Mouse (Mus musculus) erythroblast, adult 5-6 weeks (primary cell): Measurements from ENCODE around the gene Fgfr2. TPM values are rescaled to one million over a fixed set of nuclear protein-coding genes. Genes with fewer than 3 reads are reported as not detected.
"Not testable (repeated sequence)": the region's sequence is repeated elsewhere in the genome, so short reads cannot be mapped to it uniquely, and the experiment has no call there.

ENCODE experiments used
- ATAC-seq: replicated peaks from 2 replicates; pipeline ENCODE4 v1.8.0; 2016; ENCODE audit warnings: moderate number of reproducible peaks, mild to moderate bottlenecking, moderate TSS enrichment, inconsistent platforms; ENCODE audit not compliant: poor library complexity, low FRiP score, severe bottlenecking
- total RNA-seq, 2 experiments: library from RNA; stranded (forward) in 1 of 2; stranded (reverse) in 1 of 2; fragments of 150-400 nt in 1 of 2; fragments of 200-764, 138-1000 nt in 1 of 2; gene quantifications; 2 replicates each; pipeline versions ENCODE4 v1.2.3 to v1.2.4; 2015 to 2017; ENCODE audit warnings: low replicate concordance in 2 of 2

The Fgfr2 gene
- total RNA-seq, 2 experiments from 2014 or later = 4.8 TPM; not detected in 1

DNA sequence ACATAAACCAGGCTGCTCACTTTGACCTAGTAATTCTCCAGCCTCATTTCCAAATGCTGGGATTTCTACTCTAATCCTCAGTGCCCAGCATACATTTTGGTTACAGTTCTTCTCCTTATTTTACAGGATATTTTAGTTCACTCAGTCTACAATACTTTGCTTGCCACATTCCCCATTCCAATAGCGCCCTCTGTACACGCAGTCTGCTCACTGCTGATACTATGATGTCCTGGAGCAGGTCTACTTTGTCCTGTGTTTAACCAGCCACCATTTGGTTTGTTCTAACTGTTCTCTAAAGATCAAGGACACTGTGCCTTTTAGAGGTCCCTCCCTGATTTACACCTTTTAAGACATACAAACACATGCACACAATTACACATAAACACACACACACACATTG, 2063.3 kb downstream of the Fgfr2 start:
- not testable (repeated sequence) for ATAC-seq

DNA sequence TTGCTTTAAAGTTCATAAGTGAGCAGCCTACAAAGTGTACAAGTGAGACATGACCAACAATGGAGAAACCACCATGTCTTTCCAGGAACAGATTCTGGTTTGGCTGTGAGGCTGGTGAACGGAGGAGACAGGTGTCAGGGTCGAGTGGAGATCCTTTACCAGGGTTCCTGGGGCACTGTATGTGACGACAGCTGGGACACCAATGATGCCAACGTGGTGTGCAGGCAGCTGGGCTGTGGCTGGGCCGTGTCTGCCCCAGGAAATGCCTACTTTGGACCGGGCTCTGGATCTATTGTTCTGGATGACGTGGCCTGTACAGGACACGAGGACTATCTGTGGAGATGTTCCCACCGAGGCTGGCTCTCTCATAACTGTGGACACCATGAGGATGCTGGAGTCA, 2065.2 kb downstream of the Fgfr2 start:
- not testable (repeated sequence) for ATAC-seq

DNA sequence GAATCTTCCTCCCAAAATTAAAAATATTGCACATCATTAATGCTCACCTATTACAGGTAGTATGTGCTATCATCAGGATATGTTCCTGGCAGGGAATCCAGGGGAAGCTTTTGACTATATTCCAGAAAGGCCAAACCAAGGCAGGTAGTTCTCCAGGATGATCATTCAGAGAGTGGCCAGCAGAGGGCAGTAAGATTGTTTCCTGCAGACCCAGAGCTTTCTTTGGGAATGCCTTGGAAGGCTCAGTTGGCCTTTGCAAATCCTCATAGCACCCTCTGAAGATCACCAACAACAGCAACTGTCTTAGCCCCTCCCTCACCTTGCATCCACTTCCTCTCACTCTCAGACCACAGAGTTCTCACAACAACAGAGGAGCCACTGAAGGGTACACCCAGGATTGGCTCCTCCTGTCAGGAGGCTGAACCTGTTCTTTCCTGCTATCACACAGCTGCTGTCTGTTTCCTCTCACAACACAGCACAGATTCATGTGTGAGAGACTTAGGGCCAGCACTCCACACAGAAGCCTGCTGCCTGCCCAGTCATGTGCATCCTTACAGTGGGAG, 2068.3 kb downstream of the Fgfr2 start:
- no peak for ATAC-seq

DNA sequence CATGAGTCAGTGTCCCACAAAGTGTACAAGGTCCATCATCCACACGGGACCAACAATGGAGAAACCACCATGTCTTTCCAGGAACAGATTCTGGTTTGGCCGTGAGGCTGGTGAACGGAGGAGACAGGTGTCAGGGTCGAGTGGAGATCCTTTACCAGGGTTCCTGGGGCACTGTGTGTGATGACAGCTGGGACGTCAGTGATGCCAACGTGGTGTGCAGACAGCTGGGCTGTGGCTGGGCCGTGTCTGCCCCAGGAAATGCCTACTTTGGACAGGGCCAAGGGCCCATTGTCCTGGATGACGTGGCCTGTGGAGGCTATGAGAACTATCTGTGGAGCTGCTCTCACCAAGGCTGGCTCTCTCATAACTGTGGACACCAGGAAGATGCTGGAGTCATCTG, 2073.3 kb downstream of the Fgfr2 start:
- not testable (repeated sequence) for ATAC-seq

DNA sequence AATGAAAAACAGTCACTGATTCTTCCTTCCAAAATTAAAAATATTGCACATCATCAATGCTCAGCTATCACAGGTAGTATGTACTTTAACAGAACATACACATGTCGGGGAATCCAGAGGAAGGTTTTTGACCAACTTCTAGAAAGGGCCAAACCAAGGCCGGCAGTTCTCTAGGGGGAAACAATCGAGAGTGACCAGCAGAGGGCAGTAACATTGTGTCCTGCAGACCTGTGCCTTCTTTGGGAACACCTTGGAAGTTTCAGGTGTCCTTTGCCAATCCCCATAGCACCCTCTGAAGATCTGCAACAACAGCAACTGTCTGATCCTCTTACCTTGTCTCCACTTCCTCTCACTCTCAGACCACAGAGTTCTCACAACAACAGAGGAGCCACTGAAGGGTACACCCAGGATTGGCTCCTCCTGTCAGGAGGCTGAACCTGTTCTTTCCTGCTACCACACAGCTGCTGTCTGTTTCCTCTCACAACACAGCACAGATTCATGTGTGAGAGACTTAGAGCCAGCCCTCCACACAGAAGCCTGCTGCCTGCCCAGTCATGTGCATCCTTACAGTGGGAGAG, 2077.8 kb downstream of the Fgfr2 start:
- ATAC-seq = not testable (repeated sequence)

DNA sequence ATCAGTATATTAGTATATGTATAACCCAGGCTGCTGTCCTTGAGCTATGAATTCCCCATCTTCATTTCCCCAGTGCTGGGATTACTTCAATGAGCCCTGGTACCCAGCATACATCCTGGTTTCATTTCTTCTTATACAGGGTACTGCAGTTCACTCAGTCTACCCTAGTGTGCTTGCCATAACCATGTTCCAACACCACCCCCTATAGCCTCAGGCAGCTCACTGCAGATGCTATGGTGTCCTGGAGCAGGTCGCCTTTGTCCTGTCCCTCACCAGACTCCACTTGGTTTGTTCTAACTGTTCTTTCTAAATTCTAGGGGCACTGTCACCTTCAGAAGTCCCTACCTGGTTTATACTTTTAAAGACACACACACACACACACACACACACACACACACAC, 2080.5 kb downstream of the Fgfr2 start:
- no peak for ATAC-seq

DNA sequence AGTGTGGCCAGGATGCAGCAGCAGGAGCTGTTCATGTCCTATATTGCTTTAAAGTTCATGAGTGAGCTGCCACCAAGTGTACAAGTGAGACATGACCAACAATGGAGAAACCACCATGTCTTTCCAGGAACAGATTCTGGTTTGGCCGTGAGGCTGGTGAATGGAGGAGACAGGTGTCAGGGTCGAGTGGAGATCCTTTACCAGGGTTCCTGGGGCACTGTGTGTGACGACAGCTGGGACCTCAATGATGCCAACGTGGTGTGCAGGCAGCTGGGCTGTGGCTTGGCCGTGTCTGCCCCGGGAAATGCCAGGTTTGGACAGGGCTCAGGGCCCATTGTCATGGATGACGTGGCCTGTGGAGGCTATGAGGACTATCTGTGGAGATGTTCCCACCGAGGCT, 2082.4 kb downstream of the Fgfr2 start:
- not testable (repeated sequence) for ATAC-seq

DNA sequence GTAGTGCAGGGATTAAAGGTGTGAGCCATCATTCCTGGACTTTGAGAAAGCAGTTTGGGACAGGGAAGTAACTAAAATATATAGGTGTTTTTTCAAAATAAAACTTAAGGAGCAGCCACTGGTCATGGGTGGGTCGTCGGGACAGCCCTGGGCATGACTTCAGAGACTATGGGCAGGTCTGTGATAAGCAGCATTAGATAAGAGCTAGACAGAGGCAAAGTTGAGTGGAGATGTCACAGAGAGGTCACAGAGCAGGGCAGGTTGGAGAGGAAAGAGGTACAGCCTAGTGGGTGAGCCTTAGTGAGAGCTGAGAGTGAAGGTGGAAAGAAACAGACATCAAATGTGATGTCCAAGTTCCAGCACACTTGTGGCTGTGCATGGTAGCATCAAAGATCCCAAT, 2086.1 kb downstream of the Fgfr2 start:
- ATAC-seq = no peak

DNA sequence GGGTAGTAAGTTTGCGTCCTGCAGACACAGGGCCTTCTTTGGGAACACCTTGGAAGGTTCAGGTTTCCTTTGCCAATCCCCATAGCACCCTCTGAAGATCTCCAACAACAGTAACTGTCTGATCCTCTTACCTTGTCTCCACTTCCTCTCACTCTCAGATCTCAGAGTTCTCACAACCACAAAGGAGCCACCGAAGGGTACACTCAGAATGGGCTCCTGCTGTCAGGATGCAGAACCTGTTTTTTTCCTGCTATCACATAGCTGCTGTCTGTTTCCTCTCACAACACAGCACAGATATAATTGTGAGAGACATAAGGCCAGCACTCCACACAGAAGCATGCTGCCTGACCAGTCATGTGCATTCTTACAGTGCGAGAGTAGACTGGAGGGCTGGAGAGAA, 2086.8 kb downstream of the Fgfr2 start:
- ATAC-seq = no peak

DNA sequence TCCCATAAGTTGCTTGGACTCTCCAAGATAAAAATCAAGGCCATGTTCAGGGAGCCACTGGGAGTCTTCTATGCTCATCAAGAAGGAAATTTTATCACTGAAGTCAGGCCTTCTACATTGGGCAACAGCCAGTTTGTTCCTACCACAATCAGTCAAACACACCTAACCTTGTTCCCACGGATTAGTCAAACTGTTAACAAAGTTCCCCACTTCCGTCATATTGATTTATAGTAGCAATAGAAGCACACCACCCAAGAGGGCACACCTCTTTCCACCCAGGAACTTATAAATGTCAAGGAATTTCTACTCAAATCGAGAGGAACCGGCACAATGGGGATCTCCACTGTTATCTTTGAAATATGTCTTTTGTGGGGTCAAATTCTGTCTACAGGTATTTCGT, 2091.4 kb downstream of the Fgfr2 start, which contains the start of gene Dmbt1:
Gene Dmbt1, plus strand, starts transcription at position 299 of the 400 bp plus-strand sequence.
- ATAC-seq = no peak

DNA sequence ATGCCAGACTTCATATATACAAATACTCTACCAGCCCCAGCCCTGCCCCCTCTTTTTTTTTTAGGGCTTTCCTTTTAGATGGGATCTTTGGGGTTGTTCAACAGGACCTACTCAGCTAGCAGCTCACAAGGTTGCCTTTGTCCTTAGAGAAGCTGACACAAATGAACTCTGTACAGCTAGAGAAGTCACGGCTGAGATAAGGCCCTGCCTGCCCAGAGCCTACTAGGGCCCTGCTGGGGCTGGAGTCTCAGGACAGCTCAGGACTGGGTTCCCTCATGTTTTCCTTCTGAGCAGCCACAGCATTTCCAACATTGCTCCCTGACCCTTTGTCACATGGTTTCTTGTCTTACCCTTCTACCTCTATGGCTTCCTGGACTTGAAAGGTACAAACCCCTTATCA, 2095.6 kb downstream of the Fgfr2 start:
- ATAC-seq = no peak

DNA sequence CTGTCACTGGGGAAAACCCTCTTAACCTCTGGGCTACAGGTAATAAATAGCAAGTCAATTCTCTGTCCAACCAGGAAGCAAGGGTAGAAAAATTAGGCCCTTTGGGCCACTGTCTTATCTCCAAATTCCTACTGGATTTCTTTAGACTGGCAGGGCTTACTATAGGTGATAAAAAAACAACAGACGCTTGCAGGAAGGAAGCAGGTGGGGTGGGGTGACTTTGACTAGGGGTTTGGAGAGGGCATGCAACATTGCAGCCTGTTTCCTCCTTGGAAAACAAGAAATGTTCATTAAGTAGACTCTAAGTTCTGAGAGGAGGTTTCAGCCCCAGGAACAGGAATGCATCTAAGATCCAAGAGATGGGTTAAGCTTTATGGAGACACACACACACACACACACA, 2098.3 kb downstream of the Fgfr2 start:
- ATAC-seq = no peak

DNA sequence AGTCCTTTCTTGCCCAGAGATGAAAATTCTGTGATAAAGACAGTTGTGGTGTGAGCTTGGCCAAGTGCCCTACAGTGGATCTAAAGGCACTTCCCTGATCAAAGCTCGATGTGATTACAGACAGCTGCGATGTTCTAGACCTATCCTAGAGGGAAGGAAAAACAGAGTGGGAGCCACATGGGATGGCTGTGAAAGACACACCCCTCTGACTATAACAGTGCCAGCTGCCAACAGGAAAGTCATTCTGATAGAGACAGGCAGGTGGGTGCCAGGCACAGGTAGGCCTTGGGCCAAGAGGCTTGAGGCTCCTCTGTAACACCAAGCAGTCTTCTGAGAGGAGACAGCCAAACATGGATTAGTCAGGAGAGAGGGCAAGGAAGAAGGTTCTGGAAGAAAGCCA, 2104.0 kb downstream of the Fgfr2 start:
- ATAC-seq = no peak

DNA sequence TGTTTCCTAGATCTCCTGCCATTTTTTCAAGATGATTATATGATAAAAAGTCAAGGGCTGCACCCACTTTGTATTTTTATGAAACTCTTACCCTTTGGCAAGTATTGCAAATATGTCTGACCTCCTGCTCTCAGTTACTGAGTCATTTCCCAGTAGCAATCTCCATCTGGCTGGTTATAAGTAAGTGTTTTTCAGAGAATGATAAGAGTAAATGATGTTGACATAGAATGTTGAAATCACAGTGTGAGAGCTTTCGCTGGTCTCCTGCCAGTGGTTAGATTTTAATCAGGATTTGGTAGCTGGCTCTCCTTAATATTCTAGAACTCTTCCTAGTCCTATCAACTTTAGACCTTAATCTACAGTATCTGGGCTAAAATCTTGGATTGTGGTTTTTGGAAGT, 2111.2 kb downstream of the Fgfr2 start:
- no peak for ATAC-seq

DNA sequence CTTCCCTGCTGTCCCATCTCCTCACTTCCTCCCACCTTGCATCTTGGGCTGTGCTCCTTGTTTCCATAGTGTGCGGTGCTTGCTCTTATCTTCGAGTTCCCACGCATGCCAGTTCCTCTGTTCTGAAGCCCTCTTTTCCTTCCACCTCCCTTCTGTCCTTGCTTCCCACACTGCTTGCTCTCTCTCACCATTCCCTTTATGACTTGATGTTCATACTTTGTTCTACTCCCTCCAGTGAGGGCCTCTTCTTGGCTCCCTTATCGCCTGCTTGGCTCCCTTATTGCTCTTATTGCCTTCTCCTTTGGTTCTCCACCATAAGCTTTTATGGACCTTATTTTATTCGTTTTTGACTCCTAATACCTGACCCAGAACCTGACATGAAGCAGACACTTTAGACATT, 2114.0 kb downstream of the Fgfr2 start:
- no peak for ATAC-seq

DNA sequence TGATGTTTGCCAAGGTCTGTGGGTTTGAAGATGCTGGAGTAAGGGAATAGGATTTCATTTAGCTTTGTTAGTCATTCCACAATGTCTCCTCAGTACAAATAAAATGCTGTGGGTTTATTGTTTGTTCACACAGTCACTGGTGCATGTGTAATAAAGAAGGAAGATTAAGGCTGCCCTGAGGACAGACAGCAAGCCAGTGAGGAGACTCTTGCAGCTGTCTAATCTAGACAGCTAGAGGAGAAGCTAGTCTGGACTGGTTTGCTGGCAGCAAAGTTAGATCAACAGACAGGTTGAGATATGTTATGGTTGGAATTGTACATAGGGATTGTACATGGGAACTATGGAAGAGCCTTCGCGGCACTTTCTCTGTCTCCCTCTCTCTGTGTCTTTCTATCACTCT, 2115.9 kb downstream of the Fgfr2 start:
- ATAC-seq = no peak

DNA sequence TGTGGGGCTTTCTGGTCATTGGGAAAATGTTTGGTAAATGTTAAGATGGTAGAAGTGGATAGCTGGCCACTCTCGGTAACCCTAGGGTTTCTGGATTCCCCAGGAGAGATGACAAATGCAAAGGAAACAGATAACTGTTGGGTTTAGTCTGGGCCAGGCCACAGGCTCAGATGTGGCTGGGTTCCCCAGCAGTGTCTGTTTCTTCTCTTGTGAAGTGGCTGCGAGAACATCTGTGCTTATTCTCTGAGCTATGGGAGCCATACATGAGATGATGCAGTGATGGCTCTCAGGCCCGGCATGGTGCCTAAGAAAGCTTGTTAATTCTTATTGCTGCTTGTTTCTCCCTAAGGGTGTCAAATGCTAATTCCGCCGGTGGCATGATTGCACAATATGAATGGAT, 2119.1 kb downstream of the Fgfr2 start:
- ATAC-seq = no peak

DNA sequence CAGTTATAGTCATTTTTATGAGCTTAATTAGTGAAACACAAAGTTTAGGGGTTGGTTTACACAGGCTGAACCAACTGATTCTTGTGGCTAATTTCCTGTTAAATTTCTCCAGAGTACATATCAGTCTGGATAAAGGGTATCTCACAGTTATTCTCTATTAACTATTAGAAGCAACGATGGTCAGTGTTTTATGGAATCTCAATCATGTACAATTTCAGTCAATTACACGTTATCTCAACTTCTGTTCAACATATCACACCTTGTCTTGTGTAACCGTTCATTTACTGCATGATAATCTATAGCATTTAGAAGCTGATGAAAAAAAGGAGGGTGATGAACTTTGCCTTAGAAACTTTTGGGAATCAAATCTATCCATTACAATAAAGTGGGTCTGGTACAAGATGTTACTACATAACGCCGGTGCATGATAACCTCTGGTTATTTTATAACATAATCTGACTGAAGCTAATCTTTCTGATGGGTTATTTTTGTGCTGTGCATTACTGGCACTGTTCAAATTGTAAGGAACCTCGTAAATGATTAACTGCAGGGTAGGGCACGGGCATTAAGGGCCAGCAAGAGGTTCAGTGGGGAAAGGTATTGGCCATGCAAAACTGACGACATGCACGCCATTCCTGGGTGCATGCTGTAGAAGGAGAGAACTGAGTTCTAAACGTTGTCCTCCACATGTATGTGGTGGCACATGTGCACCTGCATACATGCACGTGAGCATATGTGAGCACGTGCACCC, 2121.0 kb downstream of the Fgfr2 start:
- no peak for ATAC-seq

DNA sequence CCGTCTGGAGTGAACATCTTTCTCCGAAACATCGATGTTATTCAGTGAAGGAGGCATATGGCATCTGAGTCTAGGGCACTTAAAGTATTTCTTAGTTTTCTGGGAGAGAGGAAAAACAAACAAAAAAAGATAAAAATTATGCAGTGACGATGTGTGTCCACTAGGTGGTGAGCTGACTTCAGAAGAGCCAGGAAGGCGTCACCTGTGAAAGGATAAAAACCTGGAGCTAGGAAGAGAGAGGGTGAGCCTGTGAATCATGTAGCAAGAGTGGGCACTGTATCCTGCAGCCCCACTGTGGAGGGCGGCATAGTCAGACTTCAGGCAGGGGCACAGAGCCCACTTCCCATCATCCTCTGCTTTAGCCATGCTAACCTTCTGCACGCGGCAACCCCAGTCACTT, 2129.2 kb downstream of the Fgfr2 start:
- no peak for ATAC-seq

DNA sequence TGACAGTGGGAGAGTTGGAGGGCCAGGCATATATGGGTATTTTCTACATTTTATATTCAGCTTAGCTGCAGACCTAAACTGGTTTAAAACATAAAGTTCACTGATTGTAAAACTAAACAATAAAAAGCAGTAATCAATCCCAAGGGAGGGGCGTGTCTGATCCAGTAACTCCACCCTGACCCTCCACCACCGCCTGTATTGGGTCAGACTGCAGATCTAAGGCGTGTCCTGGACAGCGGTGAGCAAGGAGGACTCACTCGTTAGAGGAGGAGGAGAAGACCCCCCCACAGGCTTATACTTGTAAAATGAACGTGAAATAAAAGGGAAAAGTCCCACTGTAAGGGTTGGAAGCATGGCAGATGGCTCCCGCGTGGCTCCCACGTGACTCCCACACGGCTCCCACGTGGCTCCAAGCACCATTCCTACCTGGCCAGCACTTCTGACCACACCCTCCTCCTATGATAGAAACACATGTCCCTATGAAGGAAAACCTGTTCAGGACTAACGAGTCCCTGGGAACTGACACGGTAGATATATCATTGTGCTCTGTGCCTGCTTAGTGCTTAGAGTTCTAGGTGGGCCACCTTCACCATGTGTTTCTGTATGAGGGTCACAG, 2131.9 kb downstream of the Fgfr2 start:
- ATAC-seq = no peak

DNA sequence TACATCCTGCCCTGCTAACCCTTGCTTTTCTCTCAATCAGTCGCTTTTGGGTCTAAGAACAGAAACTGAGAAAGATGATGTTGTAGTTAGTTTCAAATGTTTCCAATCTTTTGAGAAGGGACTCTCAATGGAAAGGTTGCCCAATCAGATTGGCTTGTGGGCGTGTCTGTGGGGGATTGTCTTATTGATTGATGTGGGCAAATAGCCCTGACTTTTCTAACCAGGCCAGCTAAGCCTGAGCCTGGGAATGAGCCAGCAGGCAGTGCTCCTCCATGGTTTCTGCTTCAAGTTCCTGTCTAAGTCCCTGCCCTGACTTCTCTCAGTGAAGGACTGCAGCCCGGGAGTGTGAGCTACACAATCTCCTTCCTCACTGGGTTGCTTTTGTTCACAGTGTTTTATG, 2133.8 kb downstream of the Fgfr2 start:
- no peak for ATAC-seq
